Mouse (Mus musculus) left cerebral cortex, postnatal 14 days (tissue): ENCODE measurements around the gene Zfc3h1. TPM values are rescaled to one million over a fixed set of nuclear protein-coding genes. Genes with fewer than 3 reads are reported as not detected.

Source experiments
- DNase-seq, 2 experiments: peaks; one replicate each; pipeline ENCODE4 v3.0.0; 2021 to 2022; ENCODE audit warnings: low spot score in 2 of 2, mixed read lengths in 1 of 2
- intact Hi-C: fragments of 180-260 bp; cut with DNase I; formaldehyde crosslinking; loops from one replicate; pipeline ENCODE4 v1.15.1; 2025
- total RNA-seq, 2 experiments: library from RNA; stranded (reverse); gene quantifications; 2 replicates each; pipeline ENCODE4 v1.2.3; 2021

Zfc3h1 gene
- total RNA-seq, 2 experiments from 2014 or later = 50.9 to 52.6 TPM

- DNase-seq = no peak
- intact Hi-C loops = no loop called here
Observed at GRCm38 (mm10) chr10:115468632-115469031, 83.9 kb downstream of the Zfc3h1 start.

- no peak for DNase-seq
- intact Hi-C loops = no loop called here
Observed at GRCm38 (mm10) chr10:115469040-115469439, 84.3 kb downstream of the Zfc3h1 start.

- DNase-seq = no peak
- intact Hi-C loops = loop anchor here (10.0 kb wide), 1 partner anchor 114 kb away; the partner anchor contains the start of gene Lgr5
Observed at GRCm38 (mm10) chr10:115470621-115471334, 86.0 kb downstream of the Zfc3h1 start.

- no peak for DNase-seq
- intact Hi-C loops = loop anchor here (10.0 kb wide), 1 partner anchor 111 kb away; the partner anchor contains the start of gene Lgr5
Observed at GRCm38 (mm10) chr10:115473213-115473961, 88.6 kb downstream of the Zfc3h1 start.

GRCm38 (mm10) chr10:115475000-115475550 is 90.3 kb downstream of the Zfc3h1 start:
- intact Hi-C loops = loop anchor here (10.0 kb wide), 1 partner anchor 110 kb away; the partner anchor contains the start of gene Lgr5
- no peak for DNase-seq

GRCm38 (mm10) chr10:115476506-115476905 is 91.7 kb downstream of the Zfc3h1 start:
- intact Hi-C loops = loop anchor here (10.0 kb wide), 1 partner anchor 108 kb away; the partner anchor contains the start of gene Lgr5
- no peak for DNase-seq

- DNase-seq = no peak
- intact Hi-C loops = loop anchor here (10.0 kb wide), 1 partner anchor 106 kb away; the partner anchor contains the start of gene Lgr5
Observed at GRCm38 (mm10) chr10:115478441-115479141, 93.8 kb downstream of the Zfc3h1 start.

Other genes with a start within 250 kb of the Zfc3h1 start
- 1 to 10 TPM; 1.4 to 1.6 TPM for gene Tph2, start 199.9 kb upstream of the Zfc3h1 start, total RNA-seq
- gene Tbc1d15, start 133.5 kb upstream of the Zfc3h1 start, total RNA-seq = 10 to 100 TPM; 41.4 to 42.9 TPM
- 10 to 100 TPM; 49.7 to 50.6 TPM for gene Rab21, start 69.4 kb upstream of the Zfc3h1 start, total RNA-seq
- 10 to 100 TPM; 52.6 to 57.6 TPM for gene Tmem19, start 22.5 kb upstream of the Zfc3h1 start, total RNA-seq
- 10 to 100 TPM; 10.7 to 13.1 TPM for gene Thap2, start 516 bp upstream of the Zfc3h1 start, total RNA-seq
- gene A930009A15Rik, start 185.0 kb downstream of the Zfc3h1 start, total RNA-seq = under 1 TPM; 0.57 to 0.72 TPM
- 1 to 10 TPM; 2.8 to 3.6 TPM for gene Lgr5, start 202.8 kb downstream of the Zfc3h1 start, total RNA-seq